Mouse (Mus musculus) layer of hippocampus, postnatal 14 days (tissue): Measurements from ENCODE around the gene Cwc27. TPM values are rescaled to one million over a fixed set of nuclear protein-coding genes. Genes with fewer than 3 reads are reported as not detected.
A peak's percentile ranks its signal among the peaks of the same experiment; 100 is the strongest.

Source experiments
- DNase-seq, 2 experiments: peaks; one replicate each; pipeline ENCODE4 v3.0.0; 2021 to 2022; ENCODE audit warnings: low spot score in 2 of 2, mixed read lengths in 1 of 2
- long read RNA-seq, 2 experiments: library from polyadenylated mRNA; stranded (forward); transcript quantifications; one replicate each; pipeline ENCODE4 v2.0.0; 2021
- total RNA-seq, 2 experiments: library from RNA; stranded (reverse); gene quantifications; 2 replicates each; pipeline ENCODE4 v1.2.3; 2021

Cwc27 gene
- 10 to 100 TPM; 19.3 to 24.1 TPM for total RNA-seq
- long read RNA-seq, experiment 1, transcript Cwc27-201 (14 exons, 2,071 nt), result major isoform, 17 of 37 reads
- long read RNA-seq, experiment 1, partial matches to known transcripts, result 13 of 37 reads
- long read RNA-seq, experiment 1, other reads (novel, unspliced or antisense), result 7 of 37 reads
- long read RNA-seq, experiment 2, transcript Cwc27-201 (14 exons, 2,071 nt), result major isoform, 11 of 31 reads
- long read RNA-seq, experiment 2, partial matches to known transcripts, result 13 of 31 reads
- long read RNA-seq, experiment 2, other reads (novel, unspliced or antisense), result 7 of 31 reads

DNA sequence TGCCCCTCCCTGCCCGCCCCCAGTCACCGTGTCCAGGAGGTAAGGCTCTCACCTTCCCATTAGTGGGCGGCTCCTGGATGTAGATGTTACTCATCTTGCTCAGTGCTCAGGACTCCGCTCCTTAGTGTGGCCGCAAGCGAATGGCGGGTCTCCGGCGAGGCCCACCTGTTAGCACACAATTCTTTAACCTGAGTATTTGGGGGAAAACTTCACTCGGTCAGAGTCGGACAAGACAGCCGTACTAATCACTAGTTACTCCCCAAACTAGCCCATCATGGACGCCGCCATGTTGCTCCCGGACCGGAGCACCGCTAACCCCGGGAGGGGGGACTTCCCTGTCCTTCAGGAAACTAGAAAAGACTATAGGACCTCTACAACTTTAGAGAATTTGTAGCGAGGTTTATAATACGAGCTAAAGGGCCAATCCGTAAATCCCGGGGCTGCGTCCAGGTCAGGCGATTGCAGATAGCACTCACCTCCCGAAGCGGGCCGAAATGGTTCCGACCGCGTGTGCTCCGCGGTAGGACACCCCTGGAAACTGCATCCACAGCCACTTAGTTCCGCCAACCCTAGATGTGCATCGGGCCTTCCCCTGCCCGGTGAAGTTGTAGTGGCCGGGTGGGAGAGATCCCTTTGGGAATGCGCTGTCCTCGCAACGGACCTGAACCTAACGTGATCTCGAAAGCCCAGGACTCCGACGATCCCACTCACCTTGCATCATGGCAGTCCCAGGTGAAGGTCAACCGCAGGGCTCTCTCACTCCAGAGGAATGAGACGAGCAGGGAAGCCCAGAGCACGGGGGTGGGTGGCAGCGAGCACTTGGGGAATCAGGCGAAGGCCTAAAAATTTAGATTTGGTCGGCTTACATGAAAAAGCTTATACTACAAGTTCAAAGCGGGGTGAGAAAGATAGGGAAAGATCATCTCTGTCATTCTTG, at the start of gene Cwc27:
TSS of gene Cwc27 (minus strand) at position 508 of the 937 bp plus-strand sequence.
- peak; percentile 86 to 90 for DNase-seq

DNA sequence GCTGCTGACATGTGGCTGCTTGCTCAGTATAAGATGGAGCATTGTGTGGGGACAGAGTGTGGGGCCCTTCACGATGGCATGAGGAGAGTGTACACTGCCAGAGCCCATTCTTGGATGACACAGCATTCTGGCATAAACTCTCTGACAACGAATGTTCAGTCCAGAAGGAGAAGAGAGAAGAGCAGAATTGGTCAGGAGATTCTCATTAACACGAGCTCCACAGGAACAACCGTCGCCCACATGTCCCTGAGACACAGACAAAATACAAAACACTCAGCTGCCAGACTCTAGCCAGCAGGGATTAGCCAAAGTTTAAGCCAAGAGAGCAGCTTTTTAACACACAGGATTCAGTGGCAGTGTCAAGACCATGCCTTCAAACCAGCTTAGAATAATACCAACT, 49.8 kb upstream of the Cwc27 start:
- no peak for DNase-seq

- DNase-seq, result no peak
Measured at GRCm38 (mm10) chr13:104863127-104863979, 46.4 kb upstream of the Cwc27 start, which contains the start of gene Shisal2b. Shisal2b (minus strand) TSS chr13:104863893.

GRCm38 (mm10) chr13:104853645-104854044, 36.7 kb upstream of the Cwc27 start:
- DNase-seq, result no peak

DNA sequence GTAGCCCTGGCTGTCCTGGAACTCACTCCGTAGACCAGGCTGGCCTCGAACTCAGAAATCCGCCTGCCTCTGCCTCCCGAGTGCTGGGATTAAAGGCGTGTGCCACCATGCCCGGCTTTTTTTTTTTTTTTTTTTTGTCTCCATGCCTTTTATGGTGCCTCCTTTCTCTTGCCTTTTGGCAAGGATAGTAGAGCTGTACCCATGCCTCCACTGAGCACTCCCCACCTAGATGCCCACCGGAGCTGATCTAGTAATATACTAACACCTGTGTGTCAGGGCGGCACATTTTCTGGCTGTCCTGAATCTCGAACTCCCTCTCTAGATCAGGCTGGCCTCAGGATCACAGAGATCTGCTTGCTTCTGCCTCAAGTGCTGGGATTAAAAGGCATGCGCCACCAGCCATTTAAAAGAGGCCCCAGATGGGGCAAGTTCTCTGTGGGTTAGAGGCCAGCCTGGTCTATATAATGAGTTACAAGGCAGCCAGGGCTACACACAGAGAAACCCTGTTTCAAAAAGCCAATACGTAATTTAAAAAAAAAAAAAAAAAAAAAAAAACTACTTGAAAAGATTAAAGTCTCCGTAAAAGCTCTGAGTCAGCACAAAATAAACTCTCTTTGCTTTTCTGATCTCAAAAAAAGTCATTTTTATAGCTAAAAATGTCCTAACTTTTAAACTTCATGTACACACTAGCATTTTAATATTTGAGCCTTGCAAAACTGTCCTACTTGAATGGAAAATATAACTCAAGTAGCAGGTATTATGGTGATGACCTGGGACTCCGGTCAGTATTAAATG, 26.6 kb upstream of the Cwc27 start:
- DNase-seq, result no peak

- no peak for DNase-seq
Measured at GRCm38 (mm10) chr13:104841937-104842336, 25.0 kb upstream of the Cwc27 start.

GRCm38 (mm10) chr13:104837628-104838027, 20.7 kb upstream of the Cwc27 start:
- no peak for DNase-seq

DNA sequence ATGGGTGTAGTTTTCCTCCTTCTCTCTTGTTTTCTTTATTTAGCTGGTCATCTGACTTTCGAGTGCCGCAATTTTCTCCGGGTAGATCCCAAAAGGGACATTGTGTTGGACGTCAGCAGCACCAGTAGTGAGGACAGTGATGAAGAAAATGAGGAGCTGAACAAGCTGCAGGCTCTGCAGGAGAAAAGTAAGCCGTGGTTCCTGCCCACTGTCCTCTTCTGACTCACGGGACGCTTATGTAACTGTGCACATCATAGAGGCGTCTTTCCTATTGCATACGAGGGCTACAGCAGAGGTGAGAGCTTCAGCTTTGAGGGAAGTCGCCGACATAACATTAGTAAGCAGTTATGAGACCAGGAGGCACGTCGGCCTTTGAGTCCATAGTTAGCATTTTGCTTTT, 15.9 kb upstream of the Cwc27 start:
- no peak for DNase-seq

DNA sequence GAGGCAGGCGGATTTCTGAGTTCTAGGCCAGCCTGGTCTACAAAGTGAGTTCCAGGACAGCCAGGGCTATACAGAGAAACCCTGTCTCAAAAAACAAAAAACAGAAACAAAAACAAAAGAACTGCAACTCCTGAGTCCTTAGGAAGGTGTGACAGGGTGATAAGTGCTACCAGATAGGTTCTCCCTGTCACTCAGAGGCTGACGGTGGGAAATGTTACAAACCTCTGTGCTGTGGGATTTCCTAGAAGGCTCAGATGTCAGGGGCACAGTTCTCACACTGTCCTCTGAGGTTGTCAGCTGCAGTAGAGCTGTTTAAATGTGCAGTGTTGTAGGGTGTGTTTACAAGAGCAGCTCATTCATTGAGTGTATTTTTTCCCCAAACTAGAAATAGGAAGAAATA, 8.5 kb upstream of the Cwc27 start:
- no peak for DNase-seq

DNA sequence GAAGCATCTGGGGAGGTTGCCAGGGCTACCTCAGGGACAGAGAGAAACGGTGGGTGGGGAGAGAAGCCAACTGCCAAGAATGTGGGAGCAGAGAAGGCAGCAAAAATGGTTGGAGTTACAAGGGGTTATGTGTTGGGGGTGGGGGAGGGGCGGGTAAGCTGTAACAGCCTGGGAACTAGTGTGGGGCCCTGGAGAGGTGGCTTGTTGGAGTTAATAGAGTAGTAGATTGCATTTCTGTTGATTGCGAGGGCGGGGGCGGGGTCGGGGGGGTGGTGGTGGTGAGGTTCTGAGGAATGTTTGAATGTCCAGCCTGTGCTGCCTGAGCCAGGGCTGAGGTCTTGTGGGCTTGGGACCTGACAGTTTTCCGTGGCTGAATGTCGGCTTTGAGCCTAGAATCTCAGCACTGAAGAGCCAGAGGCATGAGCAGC, 5.5 kb upstream of the Cwc27 start:
- DNase-seq, result no peak

- DNase-seq, result no peak
Measured at GRCm38 (mm10) chr13:104821908-104822307, 5.0 kb upstream of the Cwc27 start.

- no peak for DNase-seq
Measured at GRCm38 (mm10) chr13:104821192-104821591, 4.2 kb upstream of the Cwc27 start.

GRCm38 (mm10) chr13:104817696-104818095, 754 bp upstream of the Cwc27 start:
- DNase-seq, result no peak

GRCm38 (mm10) chr13:104816270-104816634, 690 bp downstream of the Cwc27 start:
- DNase-seq, result no peak

DNA sequence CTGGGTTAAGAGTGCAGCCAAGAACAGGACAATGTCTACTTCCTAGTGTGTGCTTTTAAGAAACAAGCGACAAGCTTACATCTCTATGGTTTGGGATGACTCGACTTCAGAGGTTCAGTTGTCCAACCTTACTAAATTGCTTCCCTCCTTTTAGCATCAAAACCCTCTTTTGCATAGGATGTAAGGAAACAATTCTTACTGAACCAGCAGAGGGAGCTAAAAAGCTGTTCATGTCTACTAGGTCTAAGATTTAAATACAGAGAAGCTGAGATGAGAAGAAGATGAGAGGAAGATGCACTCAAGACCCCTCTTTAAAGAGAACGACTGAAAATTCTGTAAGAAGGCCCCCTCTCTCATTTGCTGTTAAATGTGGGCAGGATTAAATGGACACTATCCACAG, 11.3 kb downstream of the Cwc27 start:
- DNase-seq, result peak in 1 of 2 experiments; percentile 56

- DNase-seq, result no peak
Measured at GRCm38 (mm10) chr13:104799566-104800182, 17.3 kb downstream of the Cwc27 start.

DNA sequence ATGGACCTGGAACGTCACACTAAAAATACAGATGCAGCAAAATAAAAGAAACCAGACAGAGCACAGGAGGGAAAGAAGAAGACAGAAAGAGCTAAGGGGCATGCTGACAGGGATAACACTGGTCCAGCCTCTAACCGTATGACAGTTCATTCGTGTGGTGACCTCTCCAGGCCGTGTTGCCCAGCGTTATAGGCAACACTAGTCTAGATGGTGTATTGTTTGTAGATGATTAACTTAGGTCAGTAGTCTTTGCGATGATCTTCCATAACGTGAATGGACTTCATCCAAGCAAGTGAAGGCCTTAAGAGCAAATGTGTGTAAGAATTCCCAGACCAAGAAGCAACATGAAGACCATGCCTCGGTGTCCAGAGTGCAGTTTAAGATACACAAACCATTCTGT, 17.9 kb downstream of the Cwc27 start:
- DNase-seq, result no peak

DNA sequence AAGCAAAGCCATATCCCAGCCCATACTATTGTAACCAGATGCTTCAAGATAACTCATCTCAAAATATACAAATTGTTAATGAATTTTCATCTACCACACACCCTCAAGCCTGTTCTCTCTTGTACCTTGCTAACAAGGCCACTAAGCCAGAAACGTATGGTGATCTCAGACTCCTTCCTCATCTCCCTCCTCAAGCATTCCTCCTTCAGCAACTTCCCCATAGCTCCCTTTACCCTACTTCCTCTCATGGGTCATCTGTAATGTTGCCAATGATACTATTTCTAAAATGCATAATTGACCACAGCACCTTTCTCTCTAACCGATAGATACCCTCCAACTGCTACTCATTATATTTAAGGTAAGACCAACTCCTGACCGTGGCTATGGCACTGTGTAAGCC, 22.5 kb downstream of the Cwc27 start:
- no peak for DNase-seq

GRCm38 (mm10) chr13:104792184-104792583, 24.8 kb downstream of the Cwc27 start, which contains the start of gene Srek1ip1:
Srek1ip1 (plus strand) TSS chr13:104792484.
- no peak for DNase-seq

DNA sequence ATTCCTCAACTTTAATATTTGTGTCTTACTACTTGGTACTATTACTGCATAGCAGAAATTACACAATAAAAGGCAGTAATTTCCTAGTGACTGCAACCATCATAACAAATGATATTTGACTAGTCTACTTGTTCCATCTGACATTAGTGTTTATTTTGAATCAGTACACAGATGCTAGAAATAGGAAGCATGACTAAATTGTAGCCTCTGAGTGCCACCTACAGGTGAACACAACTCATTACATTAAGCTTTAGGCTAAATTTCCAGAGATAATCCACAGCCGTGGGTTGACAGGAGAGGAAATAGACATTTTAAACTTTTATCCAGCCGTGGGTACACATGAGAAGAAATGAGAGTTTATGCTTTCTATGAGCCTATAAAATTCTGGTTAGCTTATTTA, 27.3 kb downstream of the Cwc27 start:
- DNase-seq, result peak in 1 of 2 experiments; percentile 76
